Mouse (Mus musculus) Patski (cell line): Measurements from ENCODE around the gene Cobl. TPM values are rescaled to one million over a fixed set of nuclear protein-coding genes. Genes with fewer than 3 reads are reported as not detected.

Experiments used
- ATAC-seq: fragments of 100-300 bp; one replicate; pipeline ENCODE4 v1.8.0; 2021
- CTCF ChIA-PET: fragments of 350-600 bp; sonication (Branson Sonifier 250); formaldehyde crosslinking; loops from one replicate; lab custom pipeline; 2022; ENCODE audit warnings: inconsistent platforms; lab: Charles Lee
- POLR2A ChIA-PET: fragments of 350-600 bp; sonication (Branson Sonifier 250); formaldehyde crosslinking; loops from one replicate; lab custom pipeline; 2022; ENCODE audit warnings: antibody characterized with exemption, inconsistent platforms; lab: Charles Lee
- DNase-seq: peaks from one replicate; pipeline ENCODE4 v3.0.0-alpha.2; 2011; ENCODE audit warnings: low read depth, low spot score
- H3K27me3 ChIP-seq: fragments of 371-371 bp; one replicate; pipeline ENCODE4 v1.5.1; 2021
- CTCF ChIP-seq: fragments of 100-300 bp; IDR thresholded peaks from one replicate; pipeline ENCODE4 v1.5.1; 2021
- in situ Hi-C: fragments of 300-500 bp; cut with MboI; formaldehyde crosslinking; loops from 3 replicates; pipeline ENCODE4 v1.11.1; 2018; ENCODE audit warnings: low pct_unique_long_range_greater_than_20kb, mixed read lengths
- polyA plus RNA-seq: library from polyadenylated mRNA; unstranded; gene quantifications from one replicate; pipeline ENCODE4 v1.2.3, GENCODE M21; 2021

Gene Cobl
- polyA plus RNA-seq, 1 experiment from 2014 or later = 51.7 TPM

GRCm38 (mm10) chr11:12190417-12190816 lies 274.3 kb downstream of the Cobl start:
- no peaks in the 10 kb centered on the region for H3K27me3 ChIP-seq
- POLR2A ChIA-PET = no interaction called here
- TF ChIP-seq CTCF = no peak
- in situ Hi-C loops = no loop called here
- CTCF ChIA-PET = no interaction called here
- DNase-seq (no peak), ATAC-seq (no peak)
